Mouse (Mus musculus): ENCODE results near the gene Ddx49.

Gene Ddx49

GRCm38 (mm10) chr8:70316511-70317504 lies 14.5 kb upstream of the Ddx49 start:
- DNase-seq (ENCODE audit: low spot score): peak; percentile 93

- peak; percentile 81 for DNase-seq (ENCODE audit: low spot score)
Measured at GRCm38 (mm10) chr8:70315624-70316510, 13.6 kb upstream of the Ddx49 start, which contains the start of gene Cers1. Cers1 (plus strand) TSS chr8:70315775.

GRCm38 (mm10) chr8:70313399-70313798 lies 11.1 kb upstream of the Ddx49 start:
- no peak for DNase-seq (ENCODE audit: low spot score)

- DNase-seq (ENCODE audit: low spot score): peak; percentile 60
Measured at GRCm38 (mm10) chr8:70309311-70309710, 7.0 kb upstream of the Ddx49 start.

GRCm38 (mm10) chr8:70302901-70303300 lies 612 bp upstream of the Ddx49 start:
- DNase-seq (ENCODE audit: low spot score): no peak

GRCm38 (mm10) chr8:70300881-70301280 lies 1.4 kb downstream of the Ddx49 start:
- no peak for DNase-seq (ENCODE audit: low spot score)

- no peak for DNase-seq (ENCODE audit: low spot score)
Measured at GRCm38 (mm10) chr8:70293988-70294405, 8.3 kb downstream of the Ddx49 start.

- DNase-seq (ENCODE audit: low spot score): no peak
Measured at GRCm38 (mm10) chr8:70286737-70287136, 15.6 kb downstream of the Ddx49 start.

- no peak for DNase-seq (ENCODE audit: low spot score)
Measured at GRCm38 (mm10) chr8:70285304-70285703, 17.0 kb downstream of the Ddx49 start.

GRCm38 (mm10) chr8:70284421-70284820 lies 17.9 kb downstream of the Ddx49 start:
- no peak for DNase-seq (ENCODE audit: low spot score)

- peak; percentile 32 for DNase-seq (ENCODE audit: low spot score)
Measured at GRCm38 (mm10) chr8:70283136-70284077, 18.9 kb downstream of the Ddx49 start.

GRCm38 (mm10) chr8:70282603-70283135 lies 19.6 kb downstream of the Ddx49 start, which contains the start of gene Homer3:
Homer3 (plus strand) TSS chr8:70282827.
- peak; percentile 91 for DNase-seq (ENCODE audit: low spot score)

- no peak for DNase-seq (ENCODE audit: low spot score)
Measured at GRCm38 (mm10) chr8:70281001-70281400, 21.3 kb downstream of the Ddx49 start.

GRCm38 (mm10) chr8:70279266-70279665 lies 23.0 kb downstream of the Ddx49 start:
- DNase-seq (ENCODE audit: low spot score): no peak

GRCm38 (mm10) chr8:70278175-70278574 lies 24.1 kb downstream of the Ddx49 start:
- DNase-seq (ENCODE audit: low spot score): no peak

GRCm38 (mm10) chr8:70276476-70276875 lies 25.8 kb downstream of the Ddx49 start:
- no peak for DNase-seq (ENCODE audit: low spot score)

GRCm38 (mm10) chr8:70274350-70274749 lies 27.9 kb downstream of the Ddx49 start:
- no peak for DNase-seq (ENCODE audit: low spot score)

- no peak for DNase-seq (ENCODE audit: low spot score)
Measured at GRCm38 (mm10) chr8:70272949-70273348, 29.3 kb downstream of the Ddx49 start.

GRCm38 (mm10) chr8:70268799-70269565 lies 33.3 kb downstream of the Ddx49 start:
- DNase-seq (ENCODE audit: low spot score): peak; percentile 50

- DNase-seq (ENCODE audit: low spot score): no peak
Measured at GRCm38 (mm10) chr8:70268311-70268710, 34.0 kb downstream of the Ddx49 start.

Data from embryo, embryonic 10 days (tissue).